Mouse (Mus musculus) hematopoietic stem cell, adult 5-6 weeks (primary cell): ENCODE measurements around the gene Fxr2. TPM values are rescaled to one million over a fixed set of nuclear protein-coding genes. Genes with fewer than 3 reads are reported as not detected.
"Not testable (repeated sequence)": the region's sequence is repeated elsewhere in the genome, so short reads cannot be mapped to it uniquely, and the experiment has no call there.

Source experiments
- ATAC-seq, 2 experiments: fragments of 125-278 bp in 1 of 2; replicated peaks in 1 of 2; 2 replicates each; pipeline ENCODE4 v1.8.0; 2016 to 2017; ENCODE audit warnings: inconsistent platforms in 2 of 2, mild to moderate bottlenecking in 2 of 2, moderate number of reproducible peaks in 2 of 2, low read depth in 1 of 2, moderate TSS enrichment in 1 of 2; ENCODE audit not compliant: low FRiP score in 2 of 2, poor library complexity in 2 of 2, severe bottlenecking in 2 of 2, insufficient read depth in 1 of 2, low TSS enrichment in 1 of 2
- total RNA-seq: library from RNA; stranded (forward); fragments of 172-1452, 232-1000 nt; gene quantifications from 2 replicates; pipeline ENCODE4 v1.2.3, GENCODE M21; 2017

Gene Fxr2
- total RNA-seq, 1 experiment from 2014 or later, result 60.8 TPM

DNA sequence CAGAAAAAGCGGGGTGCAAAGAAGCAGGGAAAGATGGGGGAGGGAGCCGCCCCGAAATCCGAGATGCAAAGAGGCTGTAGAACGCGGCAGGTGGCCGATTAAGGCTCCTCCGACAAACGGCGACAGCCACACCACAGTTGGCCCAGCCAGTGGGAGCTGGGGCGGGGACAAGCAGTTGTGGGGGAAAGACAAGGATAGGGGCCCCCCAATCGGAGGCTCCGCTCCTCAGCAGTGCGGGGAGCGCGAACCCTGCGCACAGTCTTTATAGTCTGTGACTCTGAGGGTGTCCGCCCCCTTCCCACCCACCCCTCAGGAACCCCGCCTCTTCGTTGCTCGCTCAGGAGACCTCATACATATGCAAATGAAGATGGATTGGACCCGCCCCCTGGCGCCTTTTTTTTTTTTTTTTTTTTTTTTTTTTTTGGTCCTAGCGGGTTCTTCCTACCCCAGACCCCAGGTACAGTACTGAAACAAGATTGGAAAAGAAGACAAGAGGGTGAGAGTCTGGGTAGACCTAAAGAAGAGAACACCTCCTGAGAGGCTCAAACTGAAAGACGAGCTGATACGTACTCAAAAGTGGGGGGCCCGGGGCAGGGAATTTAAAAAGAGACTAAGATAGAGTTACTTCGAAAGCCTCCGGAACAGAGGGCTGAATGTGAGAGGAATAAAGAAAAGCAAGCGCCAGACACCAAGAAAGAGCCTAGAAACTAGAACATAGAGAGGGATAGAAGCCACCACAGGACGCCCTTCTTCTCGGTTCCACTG is 26.9 kb upstream of the Fxr2 start, which contains the start of gene Atp1b2:
Gene Atp1b2, minus strand, starts transcription at position 217 of the 765 bp plus-strand sequence.
- ATAC-seq, result peak; percentile 69 to 75

DNA sequence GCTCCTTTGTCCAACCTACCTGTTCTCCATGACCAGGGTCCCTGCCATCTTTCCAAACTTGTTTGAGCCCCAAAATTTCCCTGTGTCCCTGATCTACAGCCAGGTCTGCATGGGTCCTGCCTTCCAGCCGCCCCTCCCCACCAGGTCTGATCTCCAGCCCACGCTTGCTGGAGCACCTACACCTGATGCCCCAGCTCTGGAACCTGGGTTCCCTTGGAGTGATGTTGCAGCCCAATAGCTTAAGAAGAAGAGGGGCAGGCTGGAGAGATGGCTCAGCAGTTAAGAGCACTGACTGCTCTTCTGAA is 26.3 kb upstream of the Fxr2 start:
- no peak for ATAC-seq

DNA sequence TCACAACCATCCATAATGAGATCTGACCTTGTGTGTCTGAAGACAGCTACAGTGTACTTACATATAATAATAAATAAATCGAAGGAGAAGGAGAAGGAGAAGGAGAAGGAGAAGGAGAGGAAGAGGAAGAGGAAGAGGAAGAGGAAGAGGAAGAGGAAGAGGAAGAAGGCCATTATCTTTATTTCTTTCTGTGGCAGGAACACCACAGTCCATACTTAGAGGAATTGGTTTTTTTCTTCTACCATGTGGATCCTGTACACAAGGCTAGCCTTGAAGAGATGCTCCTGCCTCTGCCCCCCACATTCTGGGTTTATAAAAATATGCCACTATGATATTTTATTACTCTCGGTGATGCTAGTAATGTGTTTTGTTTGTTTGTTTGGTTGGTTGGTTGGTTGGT is 26.0 kb upstream of the Fxr2 start:
- no peak for ATAC-seq

DNA sequence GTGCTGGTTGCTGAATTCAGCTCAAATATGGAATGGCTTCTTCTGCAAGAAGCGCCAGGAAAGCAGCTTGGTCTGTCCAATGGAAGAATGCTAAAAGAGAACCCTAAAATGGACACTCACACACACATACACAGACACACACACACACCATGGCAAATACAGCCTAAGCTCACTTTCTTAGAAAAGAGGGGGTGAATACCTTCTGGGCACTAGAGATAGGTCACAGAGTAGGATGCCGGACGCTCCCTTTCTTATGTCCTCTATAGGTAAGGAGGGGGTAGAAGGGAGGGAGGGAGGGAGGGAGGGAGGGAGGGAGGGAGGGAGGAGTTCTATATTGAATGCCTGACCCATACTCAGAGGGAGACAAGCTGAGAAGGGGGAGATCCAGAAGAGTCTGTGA is 24.3 kb upstream of the Fxr2 start:
- ATAC-seq, result no peak

DNA sequence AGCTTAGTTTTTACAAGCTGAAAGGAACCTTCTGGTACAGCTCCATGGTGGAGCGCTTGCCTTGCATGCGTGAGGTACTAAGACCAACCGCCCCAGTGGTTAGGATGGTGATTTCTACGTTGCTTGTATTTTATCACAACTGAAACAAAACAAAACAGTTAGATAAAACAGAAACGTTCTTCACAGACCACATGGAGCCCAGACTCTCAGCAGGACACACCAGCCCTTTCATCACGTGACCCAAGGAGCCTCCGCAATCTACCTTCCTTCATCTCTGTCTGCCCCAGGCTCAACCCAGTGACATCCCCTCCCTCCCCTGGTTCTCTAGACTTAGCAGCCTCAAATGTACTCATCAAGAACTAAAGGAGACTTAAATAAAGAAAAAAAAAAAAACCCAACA is 23.4 kb upstream of the Fxr2 start:
- no peak for ATAC-seq

DNA sequence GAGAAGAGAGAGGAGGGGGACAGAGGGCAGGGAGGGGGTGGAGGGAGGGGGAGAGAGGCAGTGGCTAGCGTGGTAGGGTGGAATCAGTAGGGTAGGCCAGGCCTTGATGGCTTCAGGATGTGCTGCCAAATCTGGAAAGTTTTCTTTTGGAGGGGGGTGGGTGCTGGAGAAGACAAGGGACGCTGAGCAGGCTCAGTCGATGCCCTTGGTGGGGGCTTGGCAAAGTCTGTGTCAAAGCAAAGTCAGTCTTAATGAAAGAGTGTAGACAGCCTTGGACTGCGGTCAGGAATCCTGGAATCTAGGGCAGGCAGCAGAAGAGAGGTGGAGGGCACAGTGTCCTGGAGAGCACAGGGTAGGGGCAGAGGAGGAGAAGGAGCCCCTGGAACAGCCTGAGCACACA is 21.9 kb upstream of the Fxr2 start:
- no peak; a peak in 1 of 4 replicates for ATAC-seq

DNA sequence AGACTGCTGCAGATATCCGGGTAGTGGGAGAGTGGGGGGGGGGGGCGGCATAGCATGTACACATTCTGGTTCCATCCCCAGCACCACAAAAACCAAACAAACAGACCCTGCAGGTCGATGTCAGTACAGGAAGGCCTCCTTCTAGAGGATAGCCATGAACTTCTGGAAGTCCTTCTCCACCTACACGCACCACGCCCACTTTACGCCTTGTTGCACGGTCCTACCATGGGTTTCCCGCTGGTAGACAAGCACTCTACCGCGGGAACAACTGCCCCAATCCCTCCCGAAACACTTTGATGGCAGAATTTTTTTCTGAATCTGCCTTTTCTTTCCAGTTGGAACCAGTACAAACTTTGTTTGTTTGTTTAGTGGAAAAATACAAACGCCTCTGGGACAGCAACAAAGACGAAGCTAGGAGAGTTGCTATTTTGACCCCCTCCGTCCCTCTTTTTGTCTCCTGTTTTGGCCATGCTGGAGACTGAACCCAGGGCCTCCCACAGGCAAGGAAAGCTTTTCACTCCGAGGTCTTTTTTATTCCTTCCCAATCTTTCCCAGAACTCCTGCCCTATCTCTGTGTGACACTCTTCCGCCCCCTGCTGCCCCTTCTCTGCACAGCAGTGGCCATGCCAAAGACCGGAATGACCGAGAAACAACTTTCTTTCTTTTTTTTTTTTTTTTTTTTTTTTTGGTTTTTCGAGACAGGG is 19.1 kb upstream of the Fxr2 start:
- peak; percentile 35 to 53; a peak in 2 of 4 replicates for ATAC-seq

DNA sequence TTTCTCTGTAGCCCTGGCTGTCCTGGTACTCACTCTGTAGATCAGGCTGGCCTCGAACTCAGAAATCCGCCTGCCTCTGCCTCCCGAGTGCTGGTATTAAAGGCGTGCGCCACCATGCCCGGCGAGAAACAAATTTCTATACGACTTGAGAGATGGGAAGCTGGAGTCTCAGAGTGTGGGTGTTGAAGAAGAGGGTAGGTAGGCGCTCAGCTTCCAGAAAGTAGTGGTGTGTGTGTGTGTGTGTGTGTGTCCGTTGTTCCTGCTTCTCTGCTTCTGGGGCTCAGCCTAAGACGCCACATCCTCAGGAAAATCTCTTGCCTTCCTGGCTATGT is 18.6 kb upstream of the Fxr2 start:
- not testable (repeated sequence) for ATAC-seq

DNA sequence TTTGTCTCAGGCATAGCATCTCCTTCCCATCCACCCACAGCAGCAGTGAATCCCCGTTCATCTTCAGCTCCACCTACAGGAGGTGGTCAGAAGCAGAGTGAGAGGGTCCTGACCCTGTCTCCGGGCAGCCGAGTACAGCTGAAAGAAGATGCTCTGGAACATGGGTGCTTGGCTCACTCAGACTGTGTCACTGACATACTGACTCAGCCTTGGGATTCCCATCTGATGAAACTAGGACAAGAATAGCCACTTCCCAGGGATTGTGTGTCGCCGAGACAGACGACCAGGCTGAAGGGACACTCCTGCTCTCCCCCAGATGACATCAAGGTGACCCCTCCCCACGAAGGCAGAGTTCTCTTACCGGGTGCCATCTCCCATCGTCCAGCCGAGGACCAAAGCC is 16.0 kb upstream of the Fxr2 start:
- no peak for ATAC-seq

DNA sequence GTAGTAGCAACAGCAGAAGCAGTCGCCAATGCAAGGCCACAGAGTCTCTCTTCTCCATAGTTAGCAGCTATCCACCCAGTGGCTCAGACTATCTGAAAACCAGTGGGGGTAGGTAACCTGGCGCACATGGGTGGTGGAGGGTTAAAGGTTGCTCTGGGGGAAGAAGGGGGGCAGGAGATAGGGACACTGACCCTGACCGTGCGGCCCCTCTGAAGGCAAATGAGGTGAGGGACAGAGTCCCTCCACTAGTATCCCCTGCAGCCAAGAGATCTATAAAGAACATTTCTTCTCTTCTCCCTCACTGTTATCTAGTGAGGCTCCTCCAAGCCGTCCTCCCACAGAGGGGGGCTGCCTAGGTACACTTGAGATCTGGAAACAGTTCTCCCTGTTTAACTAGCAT is 15.0 kb upstream of the Fxr2 start, which contains the start of gene Shbg:
Gene Shbg, minus strand, starts transcription at position 101 of the 400 bp plus-strand sequence.
- ATAC-seq, result no peak

DNA sequence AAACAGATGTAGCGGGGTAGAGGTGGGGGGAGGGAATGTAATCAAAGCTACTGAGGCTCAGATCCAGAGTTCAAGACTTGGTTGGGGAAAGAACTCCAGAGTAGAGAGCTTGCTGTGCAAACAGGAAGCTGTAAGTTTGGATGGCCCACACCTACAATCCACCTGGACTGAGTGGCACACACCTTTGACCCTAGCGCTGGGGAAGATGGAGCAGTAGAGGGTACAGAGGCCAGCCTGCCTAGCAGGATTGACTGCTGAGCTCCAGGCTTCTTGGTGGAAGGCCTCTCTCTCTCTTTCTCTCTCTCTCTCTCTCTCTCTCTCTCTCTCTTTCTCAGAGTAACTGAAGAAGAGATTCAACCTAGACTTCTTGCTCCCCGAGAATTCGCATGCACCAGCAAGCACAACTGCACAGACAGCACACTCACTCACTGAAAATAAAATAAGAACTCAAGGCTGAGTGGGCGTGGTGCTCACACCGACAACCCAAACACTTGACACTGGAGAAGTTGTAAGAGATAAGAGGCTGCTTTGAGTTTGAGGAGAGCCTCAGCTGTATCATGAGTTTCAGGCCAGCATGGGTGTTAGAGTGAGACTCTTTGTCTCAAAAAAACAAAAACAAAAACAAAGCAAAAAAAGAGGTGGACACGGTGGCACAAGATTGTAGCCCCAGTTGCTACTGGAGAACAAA is 12.3 kb upstream of the Fxr2 start:
- no peak for ATAC-seq

DNA sequence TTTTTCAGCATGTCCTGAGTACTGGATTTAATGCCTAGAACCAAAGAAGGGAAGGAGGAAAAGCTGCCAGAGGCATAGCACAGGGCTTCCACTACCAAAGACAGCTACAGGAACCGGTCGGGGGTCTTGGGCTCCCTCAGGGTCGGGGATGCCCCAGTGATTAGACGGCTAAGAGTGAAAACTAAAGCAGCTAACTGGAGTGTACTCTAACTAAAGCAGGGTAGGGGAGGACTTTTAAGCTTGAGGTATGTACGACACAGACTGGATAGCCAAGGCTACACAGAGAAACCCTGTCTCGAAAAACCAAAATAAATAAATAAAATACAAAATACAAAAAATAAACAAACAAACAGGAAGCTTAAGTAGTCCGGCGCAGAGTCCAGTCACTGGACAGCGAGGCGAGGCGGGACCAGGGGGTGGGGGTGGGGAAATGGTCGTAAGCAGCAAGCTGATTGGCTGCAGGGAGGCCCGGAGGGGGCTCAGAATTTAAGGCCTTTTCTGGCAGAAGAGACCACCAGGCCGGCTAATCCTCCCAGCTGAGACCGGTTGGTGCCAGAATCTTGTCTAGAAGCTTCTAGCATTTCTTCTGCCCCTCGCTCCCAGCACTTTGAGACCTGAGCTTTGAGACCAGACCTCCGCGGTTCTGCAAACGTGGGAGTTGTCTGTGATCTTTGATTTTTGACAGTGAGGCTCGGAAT is 11.1 kb upstream of the Fxr2 start, which contains the start of gene Sat2:
Gene Sat2, plus strand, starts transcription at position 454 of the 698 bp plus-strand sequence.
- ATAC-seq, result no peak

DNA sequence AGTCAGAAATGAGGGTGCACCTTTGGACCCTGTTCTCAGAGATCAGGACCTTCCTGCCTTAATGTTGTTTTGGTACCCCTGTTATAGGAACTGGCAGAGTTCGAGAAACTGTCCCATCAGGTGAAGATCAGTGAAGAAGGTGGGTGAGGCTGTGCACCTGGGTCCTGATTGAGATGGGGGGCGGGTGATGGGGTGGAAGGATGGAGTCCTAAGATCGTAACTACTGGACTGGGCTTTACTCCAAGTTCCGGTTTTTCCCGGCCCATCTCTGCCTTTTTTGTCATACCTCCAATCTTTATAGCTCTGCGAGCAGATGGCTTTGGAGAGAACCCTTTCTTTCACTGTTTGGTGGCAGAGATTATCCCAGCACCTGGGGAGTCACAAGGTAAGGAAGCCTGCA is 10.4 kb upstream of the Fxr2 start:
- ATAC-seq, result no peak

DNA sequence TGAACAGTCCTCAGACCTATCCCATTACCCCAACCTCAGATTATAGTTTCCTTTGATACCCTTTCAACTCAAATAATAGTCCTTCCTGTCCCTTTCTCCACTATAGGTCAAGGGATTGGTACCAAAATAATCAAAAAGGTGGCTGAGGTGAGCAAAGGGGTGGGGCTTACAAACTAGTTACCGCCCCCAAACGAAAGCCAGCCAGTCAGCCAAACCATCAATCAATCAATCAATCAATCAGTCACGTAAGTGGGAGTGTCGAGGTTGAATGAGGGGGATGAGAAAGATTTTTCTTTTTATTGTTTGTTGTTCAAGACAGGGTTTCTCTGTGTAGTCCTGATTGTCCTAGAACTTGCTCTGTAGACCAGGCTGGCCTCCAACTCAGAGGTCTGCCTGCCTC is 9.8 kb upstream of the Fxr2 start:
- no peak for ATAC-seq

DNA sequence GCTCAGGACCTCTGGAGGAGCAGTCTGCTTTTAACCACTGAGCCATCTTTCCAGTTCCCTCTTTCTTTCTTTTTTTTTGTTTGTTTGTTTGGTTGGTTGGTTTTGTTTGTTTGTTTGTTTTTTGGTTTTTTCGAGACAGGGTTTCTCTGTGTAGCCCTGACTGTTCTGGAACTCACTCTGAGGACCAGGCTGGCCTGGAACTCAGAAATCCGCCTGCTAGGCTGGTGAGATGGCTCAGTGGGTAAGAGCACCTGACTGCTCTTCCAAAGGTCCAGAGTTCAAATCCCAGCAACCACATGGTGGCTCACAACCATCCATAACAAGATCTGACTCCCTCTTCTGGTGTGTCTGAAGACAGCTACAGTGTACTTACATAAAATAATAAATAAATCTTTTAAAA is 8.5 kb upstream of the Fxr2 start:
- not testable (repeated sequence) for ATAC-seq

DNA sequence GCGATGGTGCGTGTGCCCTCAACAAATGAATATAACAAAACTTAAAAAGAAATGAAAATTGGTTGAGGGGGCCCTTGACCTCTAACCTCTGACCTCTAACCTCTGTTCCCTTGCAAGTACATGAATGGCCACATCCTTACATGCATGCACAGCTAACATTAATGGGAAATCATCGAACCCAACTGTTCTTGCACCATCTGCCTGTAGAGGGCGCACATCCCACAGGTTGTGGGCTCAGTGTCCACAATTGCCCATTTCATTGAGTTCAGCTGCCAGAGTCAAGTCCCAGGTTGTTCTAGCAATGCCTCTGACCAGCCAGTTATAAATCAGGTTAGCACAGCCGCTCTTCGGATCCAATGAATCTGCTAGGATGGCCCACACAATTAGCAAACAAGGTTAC is 4.5 kb upstream of the Fxr2 start:
- ATAC-seq, result peak in 1 of 2 experiments; percentile 44; a peak in 2 of 4 replicates

DNA sequence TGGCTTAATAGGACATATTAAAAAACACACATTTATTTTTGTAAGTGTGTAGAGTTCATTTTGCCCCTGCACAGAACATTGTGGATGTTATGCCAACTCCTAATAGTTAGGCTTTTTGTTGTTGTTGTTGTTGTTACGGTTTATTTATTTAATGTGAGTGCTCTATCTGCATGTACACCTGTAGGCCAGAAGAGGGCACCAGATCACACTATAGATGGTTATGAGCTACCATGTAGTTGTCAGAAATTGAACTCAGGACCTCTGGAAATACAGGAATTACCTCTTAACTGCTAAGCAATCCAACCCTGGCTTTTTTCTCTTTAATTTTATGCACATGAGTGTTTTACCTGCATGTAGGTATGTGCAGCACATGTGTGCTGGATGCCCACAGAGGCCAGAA is 3.0 kb upstream of the Fxr2 start:
- ATAC-seq, result no peak
